Mouse (Mus musculus): ENCODE results near the gene Eftud2. TPM values are rescaled to one million over a fixed set of nuclear protein-coding genes. Genes with fewer than 3 reads are reported as not detected.

Eftud2 gene
- 100 to 1,000 TPM; 101 to 102 TPM for total RNA-seq (2021)

DNA sequence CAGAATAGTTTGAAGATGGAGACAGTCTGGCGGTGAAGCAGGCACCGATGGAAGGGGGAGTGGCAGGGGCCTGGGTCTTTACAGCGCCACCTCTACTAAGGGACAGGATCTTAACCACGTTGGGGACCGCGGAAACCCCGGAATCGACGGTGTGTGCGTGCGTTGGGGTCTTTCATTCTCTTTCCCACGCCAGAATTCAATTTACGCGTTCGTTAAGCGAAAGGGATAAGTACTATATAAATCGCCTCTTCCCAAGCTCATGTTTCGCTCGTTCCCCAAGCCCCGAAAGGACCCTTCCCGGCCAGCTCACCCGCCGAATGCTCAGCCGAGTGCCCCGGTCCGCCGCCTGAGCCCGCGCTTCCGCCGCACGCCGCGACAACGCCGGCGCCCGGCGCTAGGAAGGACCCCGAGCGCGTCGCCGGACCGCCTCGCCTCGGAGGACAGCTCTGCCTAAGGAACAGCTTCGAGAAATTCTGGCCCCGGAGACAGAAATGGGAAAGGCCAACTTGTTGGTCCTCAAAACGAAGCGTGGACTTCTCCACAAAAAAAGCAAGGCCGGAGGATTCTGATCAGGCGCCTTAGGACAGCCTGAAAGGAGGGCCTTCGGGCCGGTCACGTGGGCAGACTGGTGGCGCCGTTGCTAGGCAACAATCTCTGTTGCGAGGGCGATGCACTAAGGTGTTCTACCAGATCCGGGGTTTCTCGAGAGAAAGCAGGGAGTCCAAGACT is at the start of gene Eftud2, which contains the start of gene Ccdc103:
Gene Eftud2 (minus strand): TSS at position 401 of the 729 bp plus-strand sequence.
Gene Ccdc103 (plus strand): TSS at position 620 of the 729 bp plus-strand sequence.
- peak; percentile 89 to 94 for DNase-seq (ENCODE audit: extremely low spot score in 1 of 2, low spot score in 2 of 2)
- intact Hi-C loops (cut with DNase I): no loop called here

GRCm38 (mm10) chr11:102925351-102925717 is 44.5 kb upstream of the Eftud2 start:
- DNase-seq (ENCODE audit: extremely low spot score in 1 of 2, low spot score in 2 of 2): peak in 1 of 2 experiments; percentile 50
- intact Hi-C loops (cut with DNase I): no loop called here

DNA sequence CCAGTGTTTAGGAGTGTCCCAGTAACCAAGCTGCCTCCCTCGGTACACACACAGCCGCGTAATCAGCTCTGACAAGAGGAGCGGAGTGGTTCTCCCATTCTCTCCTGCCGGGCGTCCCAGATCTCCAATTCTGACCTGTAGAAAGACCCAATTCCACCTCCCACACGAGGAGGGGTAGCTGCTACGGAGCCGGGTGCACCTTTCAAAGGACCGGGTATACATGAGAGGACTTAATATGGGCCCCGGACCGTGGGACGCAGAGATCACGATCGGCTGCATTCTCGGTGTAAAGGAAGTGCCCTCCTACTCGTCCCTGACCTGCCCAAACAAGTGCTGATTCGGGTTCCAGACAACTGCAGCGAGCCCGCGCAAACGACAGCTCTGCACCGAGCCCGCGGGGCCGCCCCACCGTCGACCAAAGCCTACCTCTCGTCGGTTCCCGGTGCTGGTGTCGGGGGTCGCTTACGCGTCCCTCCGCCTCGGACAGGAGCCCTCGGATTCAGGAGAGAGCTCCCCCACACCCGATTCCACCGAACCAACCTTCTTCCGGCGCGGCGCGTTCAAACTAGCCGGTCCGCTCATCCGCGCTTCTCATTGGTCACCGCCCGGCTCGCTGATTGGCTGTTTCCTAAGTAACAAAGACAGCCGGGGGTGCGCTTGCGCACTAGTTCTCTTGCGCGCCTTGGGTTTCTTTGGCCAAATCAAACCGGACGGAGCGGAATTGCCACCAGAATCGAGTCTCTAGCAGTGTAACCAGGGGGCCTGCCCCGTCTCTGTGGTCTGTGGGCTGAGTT is 44.0 kb upstream of the Eftud2 start, which contains the start of gene Kif18b:
Gene Kif18b (minus strand): TSS at position 568 of the 794 bp plus-strand sequence.
- intact Hi-C loops (cut with DNase I): no loop called here
- DNase-seq (ENCODE audit: extremely low spot score in 1 of 2, low spot score in 2 of 2): peak; percentile 95 to 97

DNA sequence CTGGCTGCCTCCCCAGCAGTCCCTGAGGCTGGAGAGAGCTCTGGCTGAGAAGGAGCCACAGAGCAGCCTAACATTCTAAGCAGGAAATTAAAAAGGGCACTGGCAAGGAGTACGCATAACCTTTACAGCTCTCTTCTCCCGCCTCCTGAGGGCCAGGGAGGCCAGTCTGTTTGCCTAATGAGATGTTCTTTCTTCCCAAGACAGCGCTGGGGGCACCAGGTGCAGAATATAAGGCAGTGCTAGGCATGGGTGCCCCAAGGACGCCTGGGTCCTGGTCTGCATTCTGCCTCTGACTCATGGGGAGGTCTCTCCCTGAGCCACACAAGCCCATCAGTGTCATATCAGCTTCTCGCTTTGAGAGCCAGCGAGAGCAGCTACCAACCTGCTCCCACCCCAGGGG is 40.7 kb upstream of the Eftud2 start:
- DNase-seq (ENCODE audit: extremely low spot score in 1 of 2, low spot score in 2 of 2): no peak
- intact Hi-C loops (cut with DNase I): no loop called here

- intact Hi-C loops (cut with DNase I): no loop called here
- no peak for DNase-seq (ENCODE audit: extremely low spot score in 1 of 2, low spot score in 2 of 2)
These were observed 37.3 kb upstream of the Eftud2 start for GRCm38 (mm10) chr11:102918077-102918476.

DNA sequence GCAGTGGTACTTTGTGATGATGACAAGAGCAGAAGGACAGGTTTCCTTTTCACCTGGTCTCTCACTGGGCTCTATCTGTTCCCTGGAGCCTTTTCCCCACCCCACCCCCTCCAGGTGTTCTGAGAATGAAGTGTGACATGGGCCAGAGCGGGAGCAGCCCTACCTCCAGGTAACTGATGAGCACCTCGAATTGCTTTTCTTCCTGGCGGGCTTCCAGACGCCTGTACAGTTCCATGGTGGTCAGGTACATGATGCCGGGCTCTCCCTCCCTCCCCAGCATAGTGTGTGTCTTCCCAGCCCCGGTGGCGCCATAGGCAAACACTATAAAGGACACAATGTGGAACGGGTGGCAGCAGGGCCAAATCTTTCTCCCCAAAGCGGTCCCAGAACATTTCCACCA is 34.6 kb upstream of the Eftud2 start:
- DNase-seq (ENCODE audit: extremely low spot score in 1 of 2, low spot score in 2 of 2): no peak
- intact Hi-C loops (cut with DNase I): no loop called here

GRCm38 (mm10) chr11:102911376-102911775 is 30.6 kb upstream of the Eftud2 start:
- intact Hi-C loops (cut with DNase I): no loop called here
- DNase-seq (ENCODE audit: extremely low spot score in 1 of 2, low spot score in 2 of 2): no peak

DNA sequence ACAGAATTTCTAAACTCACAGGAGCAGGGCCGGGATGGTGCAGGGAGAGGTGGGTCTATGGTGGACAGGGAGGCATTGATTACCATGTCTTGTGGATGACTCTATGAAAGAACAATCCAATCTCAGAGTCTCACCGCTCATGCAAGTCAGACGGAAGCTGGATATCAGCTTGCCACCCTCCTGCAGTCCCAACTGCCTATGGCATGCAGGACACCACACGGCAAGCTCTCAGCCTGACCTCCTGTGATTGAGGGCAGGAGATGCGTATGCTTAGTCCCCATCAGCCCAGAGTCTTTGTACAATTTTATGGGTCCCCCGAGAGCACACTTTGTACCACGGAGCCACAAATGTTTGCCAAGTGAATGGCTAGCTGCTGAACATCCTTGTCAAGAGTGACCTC is 22.9 kb upstream of the Eftud2 start:
- no peak for DNase-seq (ENCODE audit: extremely low spot score in 1 of 2, low spot score in 2 of 2)
- intact Hi-C loops (cut with DNase I): loop anchor here (5.0 kb wide), 1 partner anchor 149 kb away; no protein-coding TSS in a partner anchor

DNA sequence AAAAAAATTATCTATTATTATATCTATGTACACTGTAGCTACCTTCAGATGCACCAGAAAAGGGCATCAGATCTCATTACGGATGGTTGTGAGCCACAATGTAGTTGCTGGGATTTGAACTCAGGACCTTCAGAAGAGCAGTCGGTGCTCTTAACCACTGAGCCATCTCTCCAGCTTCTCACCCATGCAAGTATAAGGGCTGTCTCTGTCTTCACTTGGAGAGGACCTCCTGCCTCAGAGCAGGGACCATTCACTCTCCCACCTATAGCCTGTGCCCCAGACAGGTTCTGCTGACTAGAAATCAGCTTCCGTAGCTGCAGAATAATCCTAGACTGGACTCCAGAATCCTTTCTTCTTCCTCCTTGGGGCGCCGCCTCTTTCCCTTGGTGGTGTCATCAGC is 21.3 kb upstream of the Eftud2 start:
- no peak for DNase-seq (ENCODE audit: extremely low spot score in 1 of 2, low spot score in 2 of 2)
- intact Hi-C loops (cut with DNase I): loop anchor here (5.0 kb wide), 1 partner anchor 150 kb away; no protein-coding TSS in a partner anchor

- intact Hi-C loops (cut with DNase I): loop anchor here (2.0 to 5.0 kb wide), 2 partner anchors 92 to 151 kb away; no protein-coding TSS in a partner anchor
- DNase-seq (ENCODE audit: extremely low spot score in 1 of 2, low spot score in 2 of 2): no peak
These were observed 20.4 kb upstream of the Eftud2 start for GRCm38 (mm10) chr11:102901199-102901598.

- intact Hi-C loops (cut with DNase I): loop anchor here (2.0 to 5.0 kb wide), 2 partner anchors 92 to 152 kb away; no protein-coding TSS in a partner anchor
- peak; percentile 76 to 84 for DNase-seq (ENCODE audit: extremely low spot score in 1 of 2, low spot score in 2 of 2)
These were observed 20.0 kb upstream of the Eftud2 start, which contains the start of gene Gfap for GRCm38 (mm10) chr11:102900763-102901162. Gene Gfap (minus strand): TSS chr11:102900912.

GRCm38 (mm10) chr11:102898408-102898807 is 17.6 kb upstream of the Eftud2 start:
- DNase-seq (ENCODE audit: extremely low spot score in 1 of 2, low spot score in 2 of 2): peak; percentile 53 to 65
- intact Hi-C loops (cut with DNase I): no loop called here

DNA sequence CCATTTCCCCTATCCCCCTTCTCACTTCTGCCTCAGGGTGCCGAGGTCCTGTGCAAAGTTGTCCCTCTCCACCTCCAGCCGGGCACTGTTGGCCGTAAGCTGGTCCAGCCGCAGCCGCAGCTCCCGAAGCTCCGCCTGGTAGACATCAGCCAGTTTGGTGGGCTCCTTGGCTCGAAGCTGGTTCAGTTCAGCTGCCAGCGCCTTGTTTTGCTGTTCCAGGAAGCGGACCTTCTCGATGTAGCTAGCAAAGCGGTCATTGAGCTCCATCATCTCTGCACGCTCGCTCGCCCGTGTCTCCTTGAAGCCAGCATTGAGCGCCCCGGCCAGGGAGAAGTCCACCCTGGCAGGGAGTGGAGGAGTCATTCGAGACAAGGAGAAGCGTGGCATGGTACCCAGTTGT is 15.9 kb upstream of the Eftud2 start:
- intact Hi-C loops (cut with DNase I): no loop called here
- peak in 1 of 2 experiments; percentile 25 for DNase-seq (ENCODE audit: extremely low spot score in 1 of 2, low spot score in 2 of 2)

GRCm38 (mm10) chr11:102895779-102896178 is 15.0 kb upstream of the Eftud2 start:
- no peak for DNase-seq (ENCODE audit: extremely low spot score in 1 of 2, low spot score in 2 of 2)
- intact Hi-C loops (cut with DNase I): no loop called here

- intact Hi-C loops (cut with DNase I): no loop called here
- DNase-seq (ENCODE audit: extremely low spot score in 1 of 2, low spot score in 2 of 2): no peak
These were observed 13.9 kb upstream of the Eftud2 start for GRCm38 (mm10) chr11:102894716-102895115.

DNA sequence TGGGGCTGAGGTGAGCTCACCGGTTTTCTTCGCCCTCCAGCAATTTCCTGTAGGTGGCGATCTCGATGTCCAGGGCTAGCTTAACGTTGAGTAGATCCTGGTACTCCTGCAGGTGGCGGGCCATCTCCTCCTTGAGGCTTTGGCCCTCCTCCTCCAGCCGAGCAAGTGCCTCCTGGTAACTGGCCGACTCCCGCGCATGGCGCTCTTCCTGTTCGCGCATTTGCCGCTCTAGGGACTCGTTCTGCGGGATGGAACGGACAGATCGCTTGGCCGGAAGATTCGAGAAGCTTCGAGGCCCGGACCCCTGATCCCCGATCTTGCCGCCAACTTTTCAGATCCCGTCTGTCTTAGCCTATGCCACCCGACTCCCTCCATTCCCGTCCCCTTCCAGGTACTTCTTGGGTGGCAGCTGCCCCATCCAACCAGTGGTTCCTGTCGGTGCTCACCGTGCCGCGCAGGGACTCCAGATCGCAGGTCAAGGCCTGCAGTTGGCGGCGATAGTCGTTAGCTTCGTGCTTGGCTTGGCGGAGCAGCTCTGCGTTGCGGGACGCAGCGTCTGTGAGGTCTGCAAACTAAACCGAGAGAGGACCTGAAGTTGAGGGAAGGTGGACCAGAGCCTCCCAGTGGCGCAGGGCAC is 12.3 kb upstream of the Eftud2 start:
- DNase-seq (ENCODE audit: extremely low spot score in 1 of 2, low spot score in 2 of 2): peak; percentile 29 to 86
- intact Hi-C loops (cut with DNase I): no loop called here

- no peak for DNase-seq (ENCODE audit: extremely low spot score in 1 of 2, low spot score in 2 of 2)
- intact Hi-C loops (cut with DNase I): no loop called here
These were observed 9.3 kb upstream of the Eftud2 start for GRCm38 (mm10) chr11:102890096-102890495.

GRCm38 (mm10) chr11:102888135-102888534 is 7.3 kb upstream of the Eftud2 start:
- DNase-seq (ENCODE audit: extremely low spot score in 1 of 2, low spot score in 2 of 2): no peak
- intact Hi-C loops (cut with DNase I): no loop called here

GRCm38 (mm10) chr11:102887433-102887832 is 6.6 kb upstream of the Eftud2 start:
- intact Hi-C loops (cut with DNase I): no loop called here
- no peak for DNase-seq (ENCODE audit: extremely low spot score in 1 of 2, low spot score in 2 of 2)
